Mouse (Mus musculus) embryonic fibroblast, embryonic 13.5 days (primary cell): ENCODE data around the gene Cyp17a1. TPM values are rescaled to one million over a fixed set of nuclear protein-coding genes. Genes with fewer than 3 reads are reported as not detected.

Experiments used
- H3K27ac ChIP-seq: 2 replicates; pipeline ENCODE4 v1.5.1; 2012; ENCODE audit warnings: low read length, control low read depth, inconsistent platforms; ENCODE audit not compliant: insufficient read depth
- H3K4me1 ChIP-seq: 2 replicates; pipeline ENCODE4 v1.6.1; 2011; ENCODE audit warnings: low read length; ENCODE audit not compliant: control insufficient read depth, insufficient read depth
- H3K4me3 ChIP-seq: 2 replicates; pipeline ENCODE4 v1.5.1; 2011; ENCODE audit warnings: mild to moderate bottlenecking, control low read depth, low read length; ENCODE audit not compliant: insufficient read depth
- CTCF ChIP-seq: IDR thresholded peaks from 2 replicates; pipeline ENCODE4 v1.5.1; 2011; ENCODE audit warnings: mild to moderate bottlenecking, control low read depth, low read length, moderate library complexity, borderline replicate concordance; ENCODE audit not compliant: insufficient read depth
- POLR2A ChIP-seq: IDR thresholded peaks from 2 replicates; pipeline ENCODE4 v1.6.1; 2011; ENCODE audit warnings: low read depth, mild to moderate bottlenecking, control low read depth, low read length, moderate library complexity
- polyA plus RNA-seq: library from polyadenylated mRNA; stranded (reverse); fragments of >200 nt; gene quantifications from 2 replicates; pipeline ENCODE4 v1.2.4, GENCODE M21; 2011; ENCODE audit warnings: low read depth; ENCODE audit not compliant: missing spikeins, insufficient read length

Cyp17a1 gene
- polyA plus RNA-seq, 1 experiment, result not detected

DNA sequence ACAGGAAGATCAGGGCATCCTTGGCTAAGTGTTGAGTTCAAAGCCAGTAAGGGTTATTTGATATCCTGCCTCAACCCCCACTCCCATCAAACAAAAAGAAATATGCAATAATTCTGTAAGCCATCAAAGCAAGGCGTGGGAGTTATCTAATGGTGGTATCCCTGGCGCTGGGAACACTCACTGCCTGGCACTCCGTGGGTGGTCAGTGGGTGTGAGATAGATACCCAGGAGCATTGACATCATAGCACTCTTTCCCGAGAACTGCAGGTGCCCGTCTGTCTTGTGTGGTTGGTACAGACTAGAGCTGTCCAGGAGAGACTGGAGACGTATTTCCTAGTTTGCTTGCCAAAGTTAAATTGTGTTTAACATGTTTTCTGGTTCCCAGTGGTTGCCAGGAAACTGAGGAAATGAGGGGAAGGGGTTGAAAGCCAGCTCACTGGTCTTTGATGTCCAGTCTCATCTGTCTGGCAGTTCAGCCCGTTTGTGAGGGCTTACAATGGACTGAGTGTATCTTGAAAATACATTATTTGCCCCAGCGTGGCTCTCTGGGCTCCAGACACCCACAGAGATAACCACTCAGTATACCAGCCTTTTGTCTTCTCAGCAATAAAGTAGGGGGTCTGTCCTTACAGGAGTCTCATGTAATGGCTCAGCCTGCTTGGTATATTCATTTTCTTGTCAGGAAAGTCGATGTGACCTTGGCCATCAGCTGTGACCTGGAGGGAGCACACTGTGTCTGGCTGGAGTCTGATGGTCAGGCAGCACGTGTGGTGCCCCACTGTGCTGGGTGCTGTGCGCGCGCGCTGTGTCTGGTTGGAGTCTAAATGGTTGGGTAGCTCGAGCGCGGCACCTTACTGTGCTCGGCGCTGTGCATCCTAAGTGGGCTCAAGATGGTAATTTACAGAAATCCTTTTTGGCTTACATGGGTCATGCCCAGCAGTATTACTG lies 51.5 kb downstream of the Cyp17a1 start:
- Histone ChIP-seq H3K27ac (no peak overlapping the region), H3K4me1 (peaks cover 13% of the 10 kb centered on the region; the same call in 1 of the 2 replicates), H3K4me3 (no peak overlapping the region)
- TF ChIP-seq CTCF (no peak), POLR2A (no peak)

- TF ChIP-seq CTCF (no peak), POLR2A (no peak)
- peaks cover 13% of the 10 kb centered on the region; the same call in 1 of the 2 replicates for H3K4me1 ChIP-seq
- H3K4me3 ChIP-seq, result no peak overlapping the region
- peak overlapping the region; percentile 41 for H3K27ac ChIP-seq
These were observed 52.8 kb downstream of the Cyp17a1 start for GRCm38 (mm10) chr19:46620016-46620808.

- Histone ChIP-seq H3K27ac (no peak overlapping the region; the same call in 1 of the 2 replicates), H3K4me1 (peaks cover 13% of the 10 kb centered on the region; the same call in 1 of the 2 replicates), H3K4me3 (no peak overlapping the region)
- TF ChIP-seq CTCF (no peak), POLR2A (no peak)
These were observed 53.5 kb downstream of the Cyp17a1 start for GRCm38 (mm10) chr19:46619518-46619917.

GRCm38 (mm10) chr19:46619001-46619400 lies 54.0 kb downstream of the Cyp17a1 start:
- Histone ChIP-seq H3K4me3 (no peak overlapping the region), H3K4me1 (peaks cover 13% of the 10 kb centered on the region; the same call in 1 of the 2 replicates), H3K27ac (no peak overlapping the region)
- TF ChIP-seq POLR2A (no peak), CTCF (no peak)

DNA sequence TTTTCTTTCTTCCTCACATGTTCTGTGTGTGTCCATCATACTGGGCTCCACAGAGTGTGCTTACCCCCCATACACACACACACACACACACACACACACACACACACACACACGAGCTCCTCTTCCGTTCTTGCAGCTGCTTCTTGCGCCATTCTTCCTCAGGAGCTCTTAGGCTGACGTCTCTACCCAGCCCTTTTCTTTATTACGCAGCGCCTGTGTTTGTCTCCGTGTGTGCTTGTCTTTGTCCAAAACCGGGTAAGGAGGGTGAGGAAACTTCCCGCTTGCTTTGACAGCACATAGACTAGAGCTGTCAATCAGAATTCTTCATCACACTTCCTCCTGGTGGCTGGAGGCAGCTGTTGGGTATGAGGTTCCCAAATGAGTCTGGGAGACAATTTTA lies 54.6 kb downstream of the Cyp17a1 start:
- peaks cover 13% of the 10 kb centered on the region; the same call in 1 of the 2 replicates for H3K4me1 ChIP-seq
- no peak overlapping the region for H3K27ac ChIP-seq
- no peak overlapping the region for H3K4me3 ChIP-seq
- TF ChIP-seq POLR2A, result no peak
- no peak for TF ChIP-seq CTCF

GRCm38 (mm10) chr19:46617361-46617760 lies 55.6 kb downstream of the Cyp17a1 start:
- Histone ChIP-seq H3K4me1 (peaks cover 13% of the 10 kb centered on the region; the same call in 1 of the 2 replicates), H3K4me3 (no peak overlapping the region)
- TF ChIP-seq CTCF, result no peak
- no peak for TF ChIP-seq POLR2A

More at GRCm38 (mm10) chr19:46617361-46617760, 55.6 kb downstream of the Cyp17a1 start:
- H3K27ac ChIP-seq, result no peak overlapping the region

Other genes with a start within 250 kb of the Cyp17a1 start
- 22.1 and 25.9 TPM in 2 replicates for gene Trim8, start 171.5 kb downstream of the Cyp17a1 start, polyA plus RNA-seq
- 83.5 and 94.6 TPM in 2 replicates for gene Arl3, start 100.0 kb downstream of the Cyp17a1 start, polyA plus RNA-seq
- gene Sfxn2, start 99.8 kb downstream of the Cyp17a1 start, polyA plus RNA-seq, result 7.6 and 8.6 TPM in 2 replicates
- gene Wbp1l, start 74.1 kb downstream of the Cyp17a1 start, polyA plus RNA-seq, result 50.6 and 52.9 TPM in 2 replicates
- 10.1 and 13.0 TPM in 2 replicates for gene Borcs7, start 16.7 kb upstream of the Cyp17a1 start, polyA plus RNA-seq
- 5.6 and 10.3 TPM in 2 replicates for gene As3mt, start 34.3 kb upstream of the Cyp17a1 start, polyA plus RNA-seq
- 9.3 and 9.8 TPM in 2 replicates for gene Cnnm2, start 88.4 kb upstream of the Cyp17a1 start, polyA plus RNA-seq